Mouse (Mus musculus) CH12.LX (cell line): ENCODE data around the gene Rfxank.

ENCODE experiments used
- CHD2 ChIP-seq: IDR thresholded peaks from 2 replicates; pipeline ENCODE4 v1.6.1; 2011; ENCODE audit warnings: low read length, improper control_type of control experiment
- CTCF ChIP-seq, 2 experiments: IDR thresholded peaks in 1 of 2; conservative IDR thresholded peaks in 1 of 2; 2 replicates each; pipeline ENCODE4 v1.5.1; 2011 to 2012; ENCODE audit warnings: low read depth in 2 of 2, low read length in 2 of 2, improper control_type of control experiment in 1 of 2, inconsistent platforms in 1 of 2, mild to moderate bottlenecking in 1 of 2, moderate library complexity in 1 of 2
- ELF1 ChIP-seq: IDR thresholded peaks from 2 replicates; pipeline ENCODE4 v1.6.1; 2014; ENCODE audit warnings: low read depth, mild to moderate bottlenecking, inconsistent platforms, low read length, improper control_type of control experiment
- EP300 ChIP-seq: IDR thresholded peaks from 2 replicates; pipeline ENCODE4 v1.6.1; 2011; ENCODE audit warnings: low read length, improper control_type of control experiment
- HCFC1 ChIP-seq: IDR thresholded peaks from 2 replicates; pipeline ENCODE4 v1.6.1; 2012; ENCODE audit warnings: low read depth, mild to moderate bottlenecking, inconsistent platforms, low read length, improper control_type of control experiment
- JUN ChIP-seq: IDR thresholded peaks from 2 replicates; pipeline ENCODE4 v1.6.1; 2011; ENCODE audit warnings: low read depth, mild to moderate bottlenecking, low read length, improper control_type of control experiment, moderate library complexity; ENCODE audit not compliant: insufficient read depth
- MAFK ChIP-seq: IDR thresholded peaks from 2 replicates; pipeline ENCODE4 v1.6.1; 2011; ENCODE audit warnings: low read length, improper control_type of control experiment; ENCODE audit not compliant: insufficient replicate concordance
- MEF2A ChIP-seq: IDR thresholded peaks from 2 replicates; pipeline ENCODE4 v1.6.1; 2014; ENCODE audit warnings: low read depth, mild to moderate bottlenecking, inconsistent platforms, low read length, improper control_type of control experiment, borderline replicate concordance
- POLR2AphosphoS2 ChIP-seq: IDR thresholded peaks from 2 replicates; pipeline ENCODE4 v1.6.1; 2011; ENCODE audit warnings: low read depth, low read length, improper control_type of control experiment
- TCF12 ChIP-seq: IDR thresholded peaks from 2 replicates; pipeline ENCODE4 v1.6.1; 2014; ENCODE audit warnings: low read depth, mild to moderate bottlenecking, inconsistent platforms, low read length, improper control_type of control experiment
- ZMIZ1 ChIP-seq: IDR thresholded peaks from 2 replicates; pipeline ENCODE4 v1.6.1; 2012; ENCODE audit warnings: low read depth, mild to moderate bottlenecking, inconsistent platforms, low read length, improper control_type of control experiment
- ZNF384 ChIP-seq: IDR thresholded peaks from 2 replicates; pipeline ENCODE4 v1.6.1; 2012; ENCODE audit warnings: low read depth, low read length, improper control_type of control experiment, inconsistent platforms

DNA sequence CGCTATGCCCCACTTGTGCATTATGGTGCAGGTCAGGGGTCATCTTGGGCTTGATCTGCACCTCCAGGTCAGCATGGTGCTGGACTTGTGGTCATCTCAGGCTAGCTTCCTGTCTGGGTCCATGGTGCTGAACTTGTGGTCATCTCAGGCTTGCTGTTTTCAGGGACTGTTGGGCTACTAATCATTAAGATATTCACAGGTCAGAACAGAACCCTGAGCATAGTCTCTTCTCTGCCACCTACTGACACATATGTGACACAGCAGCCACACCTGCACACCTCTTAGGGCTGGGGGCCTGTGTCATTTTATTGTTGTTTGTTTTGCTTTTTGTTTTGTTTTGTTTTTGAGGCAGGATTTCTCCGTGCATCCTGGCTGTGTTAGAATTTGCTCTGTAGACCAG is 16.1 kb downstream of the Rfxank start:
- TF ChIP-seq EP300 (no peak), ZNF384 (no peak), HCFC1 (no peak), POLR2AphosphoS2 (no peak), CTCF (conservative IDR thresholded peaks at IDR 0.05 in 1 of 2, IDR thresholded peaks at IDR 0.05 in 1 of 2; ENCODE audit: low read depth in 2 of 2, low read length in 2 of 2) (peak; percentile 51 to 92), CHD2 (no peak), ZMIZ1 (no peak), ELF1 (no peak), JUN (no peak), MAFK (peak; percentile 95), TCF12 (no peak), MEF2A (no peak)
